Mouse (Mus musculus) hindbrain, postnatal 0 days (tissue): ENCODE measurements at regions not wholly inside any gene's neighbourhood (a gene's known extent, or its start where the extent isn't known, plus 50 kb on each side); places are given as distances from the start of the nearest gene placed in this dataset.

Source experiments
- ATAC-seq: fragments of 200-750 bp; cut with Nextera tagmentation; 2 replicates; pipeline ENCODE4 v1.8.0; 2017; ENCODE audit warnings: mild to moderate bottlenecking, moderate TSS enrichment, moderate library complexity
- DNase-seq: peaks from one replicate; pipeline ENCODE4 v3.0.0-alpha.2; 2015; ENCODE audit warnings: low spot score
- H3K27ac ChIP-seq: fragments of 300-500 bp; sonication (generic); 2 replicates; pipeline ENCODE4 v1.5.1; 2014; ENCODE audit warnings: mild to moderate bottlenecking
- H3K27me3 ChIP-seq: fragments of 300-500 bp; sonication (generic); 2 replicates; pipeline ENCODE4 v1.6.1; 2014; ENCODE audit warnings: low read length, mixed read lengths; ENCODE audit not compliant: insufficient read depth
- H3K36me3 ChIP-seq: fragments of 300-500 bp; sonication (generic); 2 replicates; pipeline ENCODE4 v1.6.1; 2014; ENCODE audit warnings: low read length, mixed read lengths; ENCODE audit not compliant: insufficient read depth
- H3K4me1 ChIP-seq: fragments of 300-500 bp; sonication (generic); 2 replicates; pipeline ENCODE4 v1.6.1; 2014; ENCODE audit warnings: antibody characterized with exemption, low read length, mixed read lengths; ENCODE audit not compliant: insufficient read depth
- H3K4me2 ChIP-seq: fragments of 300-500 bp; sonication (generic); 2 replicates; pipeline ENCODE4 v1.6.1; 2014; ENCODE audit warnings: low read depth, mild to moderate bottlenecking, low read length, moderate library complexity, mixed read lengths
- H3K4me3 ChIP-seq: fragments of 300-500 bp; sonication (generic); 2 replicates; pipeline ENCODE4 v1.5.1; 2014; ENCODE audit warnings: low read length
- H3K9ac ChIP-seq: fragments of 300-500 bp; sonication (generic); replicated peaks from 2 replicates; pipeline ENCODE4 v1.6.1; 2014; ENCODE audit warnings: mild to moderate bottlenecking, low read length, moderate library complexity, mixed read lengths
- H3K9me3 ChIP-seq: fragments of 300-500 bp; sonication (generic); 2 replicates; pipeline ENCODE4 v1.6.1; 2016; ENCODE audit warnings: low read length, mixed read lengths
- CTCF ChIP-seq: IDR thresholded peaks from 2 replicates; pipeline ENCODE4 v1.5.1; 2016; ENCODE audit warnings: antibody characterized with exemption, control low read depth, low read depth
- WGBS: fragments of 180-500 bp; shearing (Covaris S2); extraction: QIAGEN DNeasy Blood & Tissue Kit; methylation state at CpG from one replicate; pipeline ENCODE4 v1.1.7; 2014; 5-methylcytosine and 5-hydroxymethylcytosine counted together

DNA sequence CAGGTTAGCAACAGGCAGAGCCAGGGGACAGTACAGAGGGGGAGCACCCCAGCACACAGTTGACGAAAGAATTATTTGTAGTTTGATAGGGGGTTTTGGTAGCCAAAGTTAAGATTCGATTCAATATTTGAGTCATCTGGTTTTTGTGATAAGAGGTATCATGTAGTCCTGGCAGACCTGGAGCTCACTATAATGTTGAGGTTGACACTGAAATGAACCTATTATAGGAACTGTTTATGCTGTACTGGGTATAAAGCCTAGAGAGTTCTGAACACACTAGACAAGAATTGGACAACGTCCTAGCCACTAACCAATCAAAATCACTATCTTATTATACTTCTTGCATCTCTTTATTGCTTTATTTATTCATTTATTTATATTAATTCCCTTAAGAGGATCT, 284.4 kb upstream of the Thbs1 start:
- ATAC-seq (no peak), DNase-seq (no peak)
- 83% methylated on average over 3 of the region's 3 CpGs for WGBS
- Histone ChIP-seq H3K9ac (no peak overlapping the region), H3K9me3 (no peaks in the 10 kb centered on the region), H3K27me3 (no peaks in the 10 kb centered on the region), H3K36me3 (no peaks in the 10 kb centered on the region), H3K4me3 (no peak overlapping the region), H3K27ac (no peak overlapping the region), H3K4me2 (no peak overlapping the region), H3K4me1 (no peaks in the 10 kb centered on the region)
- no peak for TF ChIP-seq CTCF

DNA sequence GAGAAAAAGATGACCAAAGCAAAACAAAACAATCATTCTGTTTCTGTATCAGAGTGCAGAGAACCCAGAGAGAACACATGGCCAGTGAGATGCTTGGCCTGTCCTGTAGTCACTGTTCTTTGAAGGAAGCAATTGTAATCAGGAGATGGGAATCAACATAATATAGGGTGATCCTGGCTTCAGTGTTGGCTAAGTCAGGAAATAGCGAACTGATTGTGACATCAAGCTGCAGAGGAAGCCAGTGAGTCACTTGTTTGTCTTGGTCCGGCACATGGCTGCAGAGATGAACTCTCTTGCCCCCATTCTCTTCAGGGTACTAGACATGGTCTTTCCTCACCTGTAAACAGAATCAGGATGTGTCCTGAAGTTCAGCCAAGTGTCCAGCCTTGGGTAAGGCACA, 273.3 kb upstream of the Thbs1 start:
- no peak overlapping the region for H3K27ac ChIP-seq
- no peak overlapping the region for H3K4me2 ChIP-seq
- ATAC-seq (no peak), DNase-seq (no peak)
- H3K36me3 ChIP-seq = no peaks in the 10 kb centered on the region
- no peaks in the 10 kb centered on the region for H3K4me1 ChIP-seq
- no peaks in the 10 kb centered on the region for H3K27me3 ChIP-seq
- H3K9me3 ChIP-seq = no peaks in the 10 kb centered on the region
- 73% methylated on average over 2 of the region's 2 CpGs for WGBS
- no peak overlapping the region for H3K9ac ChIP-seq
- H3K4me3 ChIP-seq = no peak overlapping the region
- no peak for TF ChIP-seq CTCF

- Histone ChIP-seq H3K36me3 (no peaks in the 10 kb centered on the region), H3K27me3 (no peaks in the 10 kb centered on the region), H3K9me3 (no peaks in the 10 kb centered on the region), H3K27ac (no peak overlapping the region), H3K4me2 (no peak overlapping the region), H3K9ac (no peak overlapping the region), H3K4me1 (no peaks in the 10 kb centered on the region), H3K4me3 (no peak overlapping the region)
- DNase-seq = no peak
- no peak for ATAC-seq
- WGBS = 76% methylated on average over 1 of the region's 1 CpGs
- no peak for TF ChIP-seq CTCF
These were observed 271.3 kb upstream of the Thbs1 start for GRCm38 (mm10) chr2:117840406-117840805.

GRCm38 (mm10) chr2:117842309-117842986, 269.2 kb upstream of the Thbs1 start:
- Histone ChIP-seq H3K9ac (no peak overlapping the region), H3K36me3 (no peaks in the 10 kb centered on the region), H3K27ac (no peak overlapping the region), H3K9me3 (no peaks in the 10 kb centered on the region), H3K4me3 (no peak overlapping the region), H3K4me1 (no peaks in the 10 kb centered on the region), H3K4me2 (no peak overlapping the region), H3K27me3 (no peaks in the 10 kb centered on the region)
- no peak for ATAC-seq
- no peak for TF ChIP-seq CTCF
- DNase-seq = no peak
- 82% methylated on average over 1 of the region's 1 CpGs for WGBS

GRCm38 (mm10) chr2:117852442-117852841, 259.2 kb upstream of the Thbs1 start:
- ATAC-seq = no peak
- no peak overlapping the region for H3K27ac ChIP-seq
- no peak overlapping the region for H3K9ac ChIP-seq
- WGBS = 85% methylated on average over 1 of the region's 1 CpGs
- no peak for DNase-seq
- no peaks in the 10 kb centered on the region for H3K27me3 ChIP-seq
- no peak for TF ChIP-seq CTCF
- H3K9me3 ChIP-seq = no peaks in the 10 kb centered on the region
- no peaks in the 10 kb centered on the region for H3K4me1 ChIP-seq
- no peak overlapping the region for H3K4me3 ChIP-seq
- no peak overlapping the region for H3K4me2 ChIP-seq
- H3K36me3 ChIP-seq = no peaks in the 10 kb centered on the region

- Histone ChIP-seq H3K4me2 (no peak overlapping the region), H3K9me3 (no peaks in the 10 kb centered on the region), H3K27ac (no peak overlapping the region), H3K27me3 (no peaks in the 10 kb centered on the region), H3K9ac (no peak overlapping the region), H3K36me3 (no peaks in the 10 kb centered on the region), H3K4me1 (peaks cover 3% of the 10 kb centered on the region; the same call in 1 of the 2 replicates), H3K4me3 (no peak overlapping the region)
- 34% methylated on average over 3 of the region's 3 CpGs for WGBS
- no peak for ATAC-seq
- no peak for TF ChIP-seq CTCF
- no peak for DNase-seq
These were observed 249.4 kb upstream of the Thbs1 start for GRCm38 (mm10) chr2:117862301-117862700.

- Histone ChIP-seq H3K4me1 (peaks cover 3% of the 10 kb centered on the region; the same call in 1 of the 2 replicates), H3K27ac (no peak overlapping the region), H3K9me3 (no peaks in the 10 kb centered on the region), H3K4me3 (no peak overlapping the region), H3K27me3 (no peaks in the 10 kb centered on the region), H3K4me2 (no peak overlapping the region), H3K36me3 (no peaks in the 10 kb centered on the region), H3K9ac (no peak overlapping the region)
- DNase-seq (no peak), ATAC-seq (no peak)
- 97% methylated on average over 1 of the region's 1 CpGs for WGBS
- no peak for TF ChIP-seq CTCF
These were observed 246.6 kb upstream of the Thbs1 start for GRCm38 (mm10) chr2:117865119-117865518.
